Mouse (Mus musculus): ENCODE measurements around the gene Catsper3. TPM values are rescaled to one million over a fixed set of nuclear protein-coding genes. Genes with fewer than 3 reads are reported as not detected.
A peak's percentile ranks its signal among the peaks of the same experiment; 100 is the strongest.

The Catsper3 gene
- polyA plus RNA-seq, 1 experiment from 2014 or later = not detected

GRCm38 (mm10) chr13:55786120-55786519, 1.8 kb downstream of the Catsper3 start:
- no peak overlapping the region for H3K4me3 ChIP-seq (ENCODE audit: low read depth, low read length)
- ATAC-seq (ENCODE audit: low read depth) = no peak
- H3K27me3 ChIP-seq (ENCODE audit: control insufficient read depth, insufficient read depth, low read depth, low read length) = no peaks in the 10 kb centered on the region
- no peak overlapping the region for H3K9ac ChIP-seq (ENCODE audit: low read depth, low read length)
- 50% methylated on average over 11 of the region's 11 CpGs for WGBS (ENCODE audit: insufficient replicate concordance)
- no peaks in the 10 kb centered on the region for H3K4me1 ChIP-seq (ENCODE audit: control insufficient read depth, low read depth, low read length)
- H3K27ac ChIP-seq (ENCODE audit: low read length) = no peak overlapping the region
- no peaks in the 10 kb centered on the region for H3K36me3 ChIP-seq (ENCODE audit: control insufficient read depth, insufficient read depth)
- H3K9me3 ChIP-seq (replicated peaks; ENCODE audit: control insufficient read depth, low read length) = no peaks in the 10 kb centered on the region
- H3K4me2 ChIP-seq (ENCODE audit: low read depth, low read length) = no peak overlapping the region

GRCm38 (mm10) chr13:55801246-55801645, 16.9 kb downstream of the Catsper3 start:
- no peak overlapping the region for H3K9ac ChIP-seq (ENCODE audit: low read depth, low read length)
- H3K4me1 ChIP-seq (ENCODE audit: control insufficient read depth, low read depth, low read length) = no peaks in the 10 kb centered on the region
- H3K27me3 ChIP-seq (ENCODE audit: control insufficient read depth, insufficient read depth, low read depth, low read length) = no peaks in the 10 kb centered on the region
- H3K4me2 ChIP-seq (ENCODE audit: low read depth, low read length) = no peak overlapping the region
- H3K4me3 ChIP-seq (ENCODE audit: low read depth, low read length) = no peak overlapping the region
- ATAC-seq (ENCODE audit: low read depth) = no peak
- H3K27ac ChIP-seq (ENCODE audit: low read length) = no peak overlapping the region
- no peaks in the 10 kb centered on the region for H3K36me3 ChIP-seq (ENCODE audit: control insufficient read depth, insufficient read depth)
- H3K9me3 ChIP-seq (replicated peaks; ENCODE audit: control insufficient read depth, low read length) = no peaks in the 10 kb centered on the region
- 59% methylated on average over 2 of the region's 2 CpGs for WGBS (ENCODE audit: insufficient replicate concordance)

DNA sequence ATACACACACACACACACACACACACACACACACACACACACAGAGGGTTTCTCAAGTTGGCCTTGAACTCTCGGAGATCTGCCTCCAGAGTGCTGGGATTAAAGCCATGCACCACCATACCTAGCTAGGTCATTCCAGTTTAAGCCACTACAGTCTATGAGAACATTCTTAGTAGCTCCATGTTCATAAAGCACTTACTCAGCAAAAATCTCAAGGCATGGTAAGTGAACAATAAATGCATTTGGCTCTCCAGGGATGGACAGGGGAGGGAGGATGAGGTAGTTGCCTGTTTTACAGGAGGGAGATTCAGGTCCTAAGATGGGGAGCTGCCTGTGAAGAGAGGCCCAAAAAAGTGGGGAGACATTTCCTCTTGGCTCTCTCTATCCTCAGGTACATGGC, 19.6 kb downstream of the Catsper3 start:
- Histone ChIP-seq H3K4me3 (ENCODE audit: low read depth, low read length) (no peak overlapping the region), H3K4me2 (ENCODE audit: low read depth, low read length) (no peak overlapping the region), H3K9ac (ENCODE audit: low read depth, low read length) (no peak overlapping the region), H3K27me3 (ENCODE audit: control insufficient read depth, insufficient read depth, low read depth, low read length) (no peaks in the 10 kb centered on the region), H3K9me3 (replicated peaks; ENCODE audit: control insufficient read depth, low read length) (no peaks in the 10 kb centered on the region), H3K4me1 (ENCODE audit: control insufficient read depth, low read depth, low read length) (no peaks in the 10 kb centered on the region), H3K36me3 (ENCODE audit: control insufficient read depth, insufficient read depth) (no peaks in the 10 kb centered on the region), H3K27ac (ENCODE audit: low read length) (no peak overlapping the region)
- WGBS (ENCODE audit: insufficient replicate concordance) = 60% methylated on average over 1 of the region's 1 CpGs
- no peak for ATAC-seq (ENCODE audit: low read depth)

DNA sequence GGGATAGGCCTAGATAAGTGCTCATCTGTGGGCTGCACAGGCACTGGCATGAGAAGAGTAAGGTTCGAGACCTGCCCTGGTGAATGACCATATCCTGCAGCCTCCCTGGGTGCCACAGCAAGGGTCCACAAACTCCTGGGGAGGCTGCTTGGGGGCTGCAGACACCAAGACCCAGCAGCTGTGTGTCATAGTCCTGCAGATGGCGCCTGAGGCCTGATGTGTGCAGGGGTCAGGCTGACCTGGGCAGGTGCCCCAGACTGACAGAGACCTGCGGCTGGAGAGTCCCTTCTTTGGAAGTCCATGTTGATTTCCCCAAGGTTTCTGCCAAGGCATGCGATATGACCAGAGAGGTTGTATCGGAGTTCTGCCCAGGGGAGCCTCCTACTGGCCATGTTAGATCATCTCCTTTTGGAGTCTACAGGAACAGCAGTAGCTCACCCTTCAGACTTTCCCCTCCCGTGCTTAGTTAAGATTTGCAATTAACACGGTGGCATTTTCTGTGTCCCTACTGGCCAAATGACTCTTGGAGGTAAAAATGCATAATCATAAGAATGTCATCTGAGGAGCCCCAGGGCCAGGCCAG, 24.8 kb downstream of the Catsper3 start:
- ATAC-seq (ENCODE audit: low read depth) = no peak
- Histone ChIP-seq H3K4me2 (ENCODE audit: low read depth, low read length) (no peak overlapping the region), H3K27me3 (ENCODE audit: control insufficient read depth, insufficient read depth, low read depth, low read length) (no peaks in the 10 kb centered on the region), H3K36me3 (ENCODE audit: control insufficient read depth, insufficient read depth) (no peaks in the 10 kb centered on the region), H3K9ac (ENCODE audit: low read depth, low read length) (no peak overlapping the region), H3K9me3 (replicated peaks; ENCODE audit: control insufficient read depth, low read length) (no peaks in the 10 kb centered on the region), H3K4me3 (ENCODE audit: low read depth, low read length) (no peak overlapping the region), H3K27ac (ENCODE audit: low read length) (no peak overlapping the region), H3K4me1 (ENCODE audit: control insufficient read depth, low read depth, low read length) (no peaks in the 10 kb centered on the region)
- WGBS (ENCODE audit: insufficient replicate concordance) = 60% methylated on average over 7 of the region's 7 CpGs

DNA sequence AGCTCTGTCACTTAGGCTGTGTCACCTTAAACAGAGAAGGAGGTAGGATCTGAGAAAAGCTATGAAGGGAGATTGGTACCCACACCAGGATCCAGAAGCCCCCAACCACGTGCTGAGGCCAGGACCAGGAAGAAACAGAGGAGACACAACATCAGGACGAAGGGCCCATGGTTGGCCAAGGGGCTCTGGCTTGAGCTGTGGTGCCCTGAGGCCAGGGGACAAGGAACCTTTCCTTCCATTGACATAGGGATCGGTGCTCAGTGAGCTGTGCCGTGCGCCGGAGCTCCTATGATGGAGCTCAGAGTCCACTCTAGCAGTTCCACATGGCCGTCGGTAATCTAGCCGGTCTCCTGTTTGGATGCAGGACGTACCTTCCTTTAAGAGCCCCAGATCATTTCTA, 25.3 kb downstream of the Catsper3 start:
- no peak for ATAC-seq (ENCODE audit: low read depth)

GRCm38 (mm10) chr13:55810947-55811346, 26.6 kb downstream of the Catsper3 start:
- Histone ChIP-seq H3K27me3 (ENCODE audit: control insufficient read depth, insufficient read depth, low read depth, low read length) (no peaks in the 10 kb centered on the region), H3K36me3 (ENCODE audit: control insufficient read depth, insufficient read depth) (no peaks in the 10 kb centered on the region), H3K9ac (ENCODE audit: low read depth, low read length) (no peak overlapping the region), H3K4me2 (ENCODE audit: low read depth, low read length) (no peak overlapping the region), H3K4me3 (ENCODE audit: low read depth, low read length) (no peak overlapping the region), H3K4me1 (ENCODE audit: control insufficient read depth, low read depth, low read length) (no peaks in the 10 kb centered on the region), H3K27ac (ENCODE audit: low read length) (no peak overlapping the region), H3K9me3 (replicated peaks; ENCODE audit: control insufficient read depth, low read length) (no peaks in the 10 kb centered on the region)
- 52% methylated on average over 5 of the region's 5 CpGs for WGBS (ENCODE audit: insufficient replicate concordance)
- peak; percentile 45; the same call in 1 of the 2 replicates for ATAC-seq (ENCODE audit: low read depth)

More for the DNA sequence above, 25.3 kb downstream of the Catsper3 start:
- H3K9me3 ChIP-seq (replicated peaks; ENCODE audit: control insufficient read depth, low read length) = no peaks in the 10 kb centered on the region
- H3K27me3 ChIP-seq (ENCODE audit: control insufficient read depth, insufficient read depth, low read depth, low read length) = no peaks in the 10 kb centered on the region
- H3K4me3 ChIP-seq (ENCODE audit: low read depth, low read length) = no peak overlapping the region
- no peak overlapping the region for H3K27ac ChIP-seq (ENCODE audit: low read length)
- WGBS (ENCODE audit: insufficient replicate concordance) = 71% methylated on average over 10 of the region's 10 CpGs
- H3K9ac ChIP-seq (ENCODE audit: low read depth, low read length) = no peak overlapping the region
- no peaks in the 10 kb centered on the region for H3K36me3 ChIP-seq (ENCODE audit: control insufficient read depth, insufficient read depth)
- no peak overlapping the region for H3K4me2 ChIP-seq (ENCODE audit: low read depth, low read length)
- no peaks in the 10 kb centered on the region for H3K4me1 ChIP-seq (ENCODE audit: control insufficient read depth, low read depth, low read length)

GRCm38 (mm10) chr13:55813490-55814016, 29.2 kb downstream of the Catsper3 start:
- Histone ChIP-seq H3K27me3 (ENCODE audit: control insufficient read depth, insufficient read depth, low read depth, low read length) (no peaks in the 10 kb centered on the region; the same call in 1 of the 2 replicates), H3K4me2 (ENCODE audit: low read depth, low read length) (no peak overlapping the region), H3K27ac (ENCODE audit: low read length) (no peak overlapping the region), H3K9ac (ENCODE audit: low read depth, low read length) (no peak overlapping the region), H3K4me1 (ENCODE audit: control insufficient read depth, low read depth, low read length) (no peaks in the 10 kb centered on the region), H3K36me3 (ENCODE audit: control insufficient read depth, insufficient read depth) (no peaks in the 10 kb centered on the region), H3K4me3 (ENCODE audit: low read depth, low read length) (no peak overlapping the region), H3K9me3 (replicated peaks; ENCODE audit: control insufficient read depth, low read length) (no peaks in the 10 kb centered on the region)
- no peak for ATAC-seq (ENCODE audit: low read depth)
- WGBS (ENCODE audit: insufficient replicate concordance) = 63% methylated on average over 5 of the region's 5 CpGs

- no peaks in the 10 kb centered on the region for H3K36me3 ChIP-seq (ENCODE audit: control insufficient read depth, insufficient read depth)
- no peaks in the 10 kb centered on the region for H3K9me3 ChIP-seq (replicated peaks; ENCODE audit: control insufficient read depth, low read length)
- H3K4me2 ChIP-seq (ENCODE audit: low read depth, low read length) = no peak overlapping the region
- 68% methylated on average over 6 of the region's 6 CpGs for WGBS (ENCODE audit: insufficient replicate concordance)
- H3K4me3 ChIP-seq (ENCODE audit: low read depth, low read length) = no peak overlapping the region
- H3K27me3 ChIP-seq (ENCODE audit: control insufficient read depth, insufficient read depth, low read depth, low read length) = no peaks in the 10 kb centered on the region; the same call in 1 of the 2 replicates
- H3K27ac ChIP-seq (ENCODE audit: low read length) = no peak overlapping the region
- H3K9ac ChIP-seq (ENCODE audit: low read depth, low read length) = no peak overlapping the region
- no peak for ATAC-seq (ENCODE audit: low read depth)
- no peaks in the 10 kb centered on the region for H3K4me1 ChIP-seq (ENCODE audit: control insufficient read depth, low read depth, low read length)
Observed at GRCm38 (mm10) chr13:55814834-55815233, 30.5 kb downstream of the Catsper3 start.

DNA sequence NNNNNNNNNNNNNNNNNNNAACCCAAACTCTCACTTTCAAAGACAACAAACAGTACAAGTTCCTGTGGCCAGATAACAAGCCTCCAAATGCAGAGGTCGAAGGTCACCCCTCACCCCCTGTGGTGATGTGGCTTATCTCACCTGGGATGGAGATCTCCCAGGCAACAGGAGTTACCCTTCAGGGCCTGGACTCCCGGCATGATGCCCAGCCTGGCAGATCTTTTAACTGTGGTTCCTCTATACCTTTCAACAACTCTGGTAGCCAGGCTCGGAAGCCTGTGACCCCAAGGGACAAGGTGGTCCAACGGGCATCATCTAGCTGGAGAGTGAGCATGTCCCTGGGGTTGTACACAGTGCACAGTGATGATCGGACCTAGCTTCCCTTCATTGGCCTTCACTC, 38.1 kb downstream of the Catsper3 start:
- 50% methylated on average over 5 of the region's 5 CpGs for WGBS (ENCODE audit: insufficient replicate concordance)
- H3K36me3 ChIP-seq (ENCODE audit: control insufficient read depth, insufficient read depth) = no peaks in the 10 kb centered on the region
- H3K27ac ChIP-seq (ENCODE audit: low read length) = no peak overlapping the region
- H3K9ac ChIP-seq (ENCODE audit: low read depth, low read length) = no peak overlapping the region
- no peaks in the 10 kb centered on the region for H3K9me3 ChIP-seq (replicated peaks; ENCODE audit: control insufficient read depth, low read length)
- no peaks in the 10 kb centered on the region for H3K4me1 ChIP-seq (ENCODE audit: control insufficient read depth, low read depth, low read length)
- H3K4me3 ChIP-seq (ENCODE audit: low read depth, low read length) = no peak overlapping the region
- no peak for ATAC-seq (ENCODE audit: low read depth)
- peaks cover 52% of the 10 kb centered on the region for H3K27me3 ChIP-seq (ENCODE audit: control insufficient read depth, insufficient read depth, low read depth, low read length)
- no peak overlapping the region for H3K4me2 ChIP-seq (ENCODE audit: low read depth, low read length)
